Mouse (Mus musculus): ENCODE results near the gene Kank1.

Kank1 gene

DNA sequence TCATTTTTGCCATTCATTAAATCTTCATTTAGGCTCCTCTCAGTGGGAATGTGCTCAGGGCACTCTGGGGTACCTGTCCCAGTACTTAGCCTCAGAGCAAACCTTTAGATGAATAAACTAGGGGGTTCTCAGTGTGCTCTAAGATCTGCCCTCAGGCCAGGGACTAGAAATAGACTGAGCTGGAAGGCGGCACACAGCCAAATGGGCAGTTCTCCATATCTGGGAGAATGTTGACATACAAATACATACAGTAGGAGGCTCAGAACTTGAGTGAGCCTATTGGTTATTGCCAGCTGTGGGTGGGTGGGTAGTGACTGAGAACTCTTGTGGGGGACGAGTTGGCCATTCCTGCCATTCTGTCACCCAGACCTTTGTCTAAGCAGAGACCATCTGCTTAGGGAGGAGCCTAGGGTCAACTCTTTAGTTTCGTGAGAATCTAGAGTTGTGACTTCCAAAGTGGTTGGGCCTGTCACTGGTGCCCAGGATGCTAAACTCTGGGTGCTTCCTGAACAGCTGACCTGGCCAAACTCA, 14.9 kb downstream of the Kank1 start:
- DNase-seq (ENCODE audit: low spot score in 2 of 2), result no peak

DNA sequence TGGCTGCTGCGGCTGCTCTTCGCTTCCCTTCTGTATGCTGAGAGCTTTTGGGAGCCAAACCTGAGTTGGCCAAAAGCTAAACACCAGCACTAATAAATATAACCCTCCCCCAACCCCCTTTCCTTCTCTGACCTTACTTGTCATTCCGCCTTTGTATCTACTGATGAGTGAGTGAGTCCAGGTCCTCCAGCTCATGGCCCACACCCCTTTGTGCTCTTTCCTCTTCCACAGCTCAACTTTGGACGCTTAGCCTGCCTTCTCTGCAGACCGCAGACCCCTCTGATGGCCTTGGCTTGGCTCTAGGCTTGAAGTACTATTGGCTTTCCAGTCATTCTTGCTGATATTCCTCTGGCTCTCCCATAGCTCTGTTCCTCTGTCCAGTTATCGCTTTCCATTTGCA, 16.4 kb downstream of the Kank1 start:
- no peak for DNase-seq (ENCODE audit: low spot score in 2 of 2)

DNA sequence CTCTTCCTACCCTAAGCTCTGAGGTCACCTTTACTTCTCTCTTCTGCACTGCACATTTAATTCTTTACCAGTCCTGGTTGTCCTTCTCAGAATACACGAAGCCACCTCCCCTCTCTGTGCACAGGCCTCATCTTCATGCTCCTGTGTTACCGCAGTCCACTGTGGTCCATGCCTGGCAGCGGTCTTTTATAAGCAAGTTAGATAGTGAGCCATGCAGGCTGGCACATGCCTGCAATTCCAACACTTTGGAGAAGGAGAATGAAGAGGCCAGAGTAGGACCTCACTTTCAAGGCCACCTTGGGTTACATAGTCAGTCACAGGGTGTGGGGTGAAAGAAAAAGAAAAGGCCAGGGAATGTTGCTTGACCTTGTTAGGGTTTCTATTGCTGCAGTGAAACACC, 16.9 kb downstream of the Kank1 start:
- no peak for DNase-seq (ENCODE audit: low spot score in 2 of 2)

DNA sequence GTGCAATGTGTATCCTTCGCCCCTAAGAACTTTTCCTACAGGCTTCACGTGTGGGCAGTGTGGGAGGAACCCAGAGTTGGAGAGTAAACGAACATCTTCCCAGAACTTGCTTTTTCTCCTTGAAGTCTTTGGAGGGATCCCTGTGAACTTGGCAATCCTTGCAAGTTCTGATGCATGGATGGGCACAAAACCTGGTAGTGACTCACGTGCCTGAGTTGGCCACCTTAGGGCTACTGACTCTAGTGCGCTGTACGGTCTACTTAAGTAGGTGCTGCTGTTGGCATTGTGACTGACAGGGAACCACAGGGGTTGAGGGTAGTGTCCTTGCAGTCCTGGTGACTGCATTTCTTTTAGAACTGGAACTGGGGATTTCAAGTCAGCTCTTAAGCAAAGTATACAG, 21.5 kb downstream of the Kank1 start:
- DNase-seq (ENCODE audit: low spot score in 2 of 2), result no peak

DNA sequence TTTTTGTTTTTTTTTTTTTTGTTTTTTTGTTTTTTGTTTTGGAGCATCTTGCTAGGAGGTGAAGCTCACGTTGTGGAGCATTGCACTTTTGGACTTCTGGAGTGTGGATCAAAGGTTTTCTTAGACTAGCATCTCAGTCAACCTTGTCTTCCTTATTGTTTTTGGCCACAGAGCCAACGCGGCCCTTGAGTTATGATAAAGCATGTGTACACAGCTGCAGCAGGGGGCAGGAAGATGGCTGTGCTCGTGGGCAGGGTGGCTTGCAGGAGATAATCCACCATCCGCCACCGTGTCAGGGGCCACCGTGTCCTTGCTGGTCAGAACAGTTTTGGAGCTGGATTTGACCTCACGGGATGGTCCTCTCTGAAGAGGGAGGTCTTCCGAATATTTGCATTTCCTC, 29.4 kb downstream of the Kank1 start:
- DNase-seq (ENCODE audit: low spot score in 2 of 2), result no peak

DNA sequence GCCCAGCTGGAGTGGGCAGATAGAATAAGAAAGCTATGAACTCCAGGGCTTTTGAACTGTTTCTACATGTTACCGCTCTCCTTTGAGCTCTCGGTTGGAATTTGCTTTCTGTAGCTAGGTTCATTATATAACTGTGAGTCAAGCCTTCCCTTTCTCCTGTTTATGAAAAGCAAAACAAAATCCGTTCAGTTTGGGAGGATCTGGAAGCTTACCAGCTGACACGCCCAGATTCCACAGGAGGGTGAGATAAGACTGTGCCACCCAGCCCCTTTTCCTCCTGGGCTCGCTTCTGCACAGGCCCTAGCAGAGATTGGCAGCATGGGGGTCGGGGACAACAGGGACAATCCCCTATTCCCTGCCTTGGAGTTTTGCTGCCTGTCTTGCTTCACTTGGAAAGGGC, 30.5 kb downstream of the Kank1 start:
- DNase-seq (ENCODE audit: low spot score in 2 of 2), result peak; percentile 17 to 18

DNA sequence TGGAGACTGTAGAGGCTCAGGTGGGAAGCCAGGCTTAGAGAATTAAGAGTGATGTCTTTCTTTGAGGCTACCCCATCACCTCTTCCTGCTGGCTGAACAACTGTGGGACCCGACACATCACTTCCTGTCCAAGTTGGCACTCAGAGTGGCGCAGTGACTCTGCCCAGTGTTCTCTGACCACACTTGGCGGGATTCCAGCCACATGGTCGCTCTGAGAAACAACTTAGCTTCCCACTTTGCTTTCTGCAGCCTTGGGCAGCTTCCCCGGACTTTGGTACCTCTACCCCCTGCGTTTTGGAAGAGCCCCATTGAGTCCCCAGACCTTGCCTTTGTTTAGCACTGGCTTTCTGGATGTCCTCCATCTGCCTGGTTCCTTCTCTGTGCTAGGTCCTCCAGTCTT, 31.8 kb downstream of the Kank1 start:
- DNase-seq (ENCODE audit: low spot score in 2 of 2), result peak; percentile 56 to 73

DNA sequence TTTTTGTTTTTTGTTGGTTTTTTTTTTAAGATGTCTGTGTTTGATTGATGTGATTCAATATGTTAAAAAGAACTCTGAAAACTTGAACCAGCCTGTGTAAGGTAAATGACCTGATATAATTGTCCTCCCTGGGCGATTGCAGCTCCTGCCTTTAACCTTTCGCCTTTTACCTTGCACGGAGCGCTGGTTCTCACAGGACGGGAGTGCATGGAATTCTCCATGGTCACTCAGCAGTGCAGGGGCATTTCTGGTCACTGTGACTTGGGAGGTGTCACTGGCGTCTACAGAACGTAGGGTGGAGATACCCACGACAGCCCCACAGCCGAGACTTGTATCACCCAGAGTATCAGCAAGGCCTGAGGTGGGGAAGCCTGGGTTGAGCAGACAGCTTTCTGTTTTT, 34.8 kb downstream of the Kank1 start:
- no peak for DNase-seq (ENCODE audit: low spot score in 2 of 2)

DNA sequence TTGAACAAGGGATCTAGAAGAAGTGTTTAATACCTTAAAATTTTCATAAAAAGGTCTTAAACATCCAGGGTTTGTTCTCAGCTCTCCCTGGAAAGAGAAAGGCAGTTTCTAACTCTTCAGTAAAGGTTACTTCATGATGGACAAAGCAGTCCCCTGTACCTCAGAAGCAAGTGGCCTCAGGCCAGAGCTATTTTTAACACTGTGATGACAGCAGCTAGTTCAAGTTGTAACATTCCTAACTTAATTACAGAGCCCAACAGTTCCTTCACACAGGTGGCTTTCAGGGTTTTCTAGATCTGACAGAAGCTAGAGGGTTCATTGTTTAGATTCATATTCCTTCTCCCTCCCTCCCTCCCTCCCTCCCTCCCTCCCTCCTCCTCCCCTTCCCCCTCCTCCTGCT, 36.4 kb downstream of the Kank1 start:
- no peak for DNase-seq (ENCODE audit: low spot score in 2 of 2)

DNA sequence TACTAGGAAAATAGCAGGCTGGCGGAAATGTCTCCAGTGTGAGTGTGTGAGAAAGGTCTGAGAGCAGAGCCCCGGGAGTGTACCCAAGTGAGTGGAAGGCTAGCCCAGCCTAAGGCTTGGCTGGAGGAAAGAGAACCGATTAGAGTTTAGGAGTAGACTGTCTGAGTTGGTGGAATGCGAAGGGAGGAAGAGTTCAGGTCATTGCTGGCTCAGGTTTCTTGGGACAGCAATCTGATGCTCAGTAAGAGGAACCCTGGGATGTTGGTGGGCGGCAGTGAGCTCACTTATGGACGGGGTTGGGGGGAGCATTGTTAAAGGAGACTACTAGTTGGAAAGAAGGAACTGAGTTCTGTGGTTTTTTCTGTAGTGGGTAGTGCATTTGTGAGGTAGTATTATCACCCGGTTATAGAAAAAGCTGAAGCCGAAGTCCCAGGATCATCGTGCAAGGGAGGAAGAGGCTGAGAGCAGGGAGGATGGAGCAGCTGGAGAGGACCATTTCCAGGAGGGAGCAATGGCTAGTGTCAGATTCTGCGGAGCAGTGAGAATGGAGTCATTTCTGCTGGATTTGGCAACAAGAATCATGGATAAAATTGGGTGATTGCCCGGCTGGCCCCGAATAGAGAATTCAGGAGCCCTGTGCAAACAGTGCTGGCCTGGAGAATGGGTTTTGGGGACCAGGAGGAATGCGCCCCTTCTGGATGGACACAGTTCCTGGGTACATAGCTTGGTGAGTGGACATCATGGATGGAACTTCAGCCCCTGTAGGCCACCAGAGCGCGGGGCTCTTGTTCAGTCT, 40.0 kb downstream of the Kank1 start:
- DNase-seq (ENCODE audit: low spot score in 2 of 2), result no peak

DNA sequence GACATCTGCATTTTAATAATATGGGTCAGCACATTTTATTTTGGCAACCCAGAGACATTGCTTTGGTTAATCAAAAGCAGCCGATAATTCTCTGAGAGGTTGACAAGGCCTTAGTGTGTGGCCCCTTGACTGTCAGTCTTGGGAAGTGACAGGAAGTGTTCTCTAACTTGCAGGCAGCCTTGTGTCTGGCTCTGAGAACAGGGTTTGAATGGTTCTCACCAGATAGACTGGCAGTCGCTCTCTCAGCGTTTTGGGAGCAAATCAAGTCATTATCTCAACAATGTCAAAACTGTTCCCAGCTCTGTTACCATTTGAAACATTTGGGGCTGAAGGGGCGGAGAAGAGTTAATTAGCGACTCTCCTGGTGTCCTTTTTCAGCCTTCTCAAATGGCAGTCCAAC, 41.0 kb downstream of the Kank1 start:
- no peak for DNase-seq (ENCODE audit: low spot score in 2 of 2)

DNA sequence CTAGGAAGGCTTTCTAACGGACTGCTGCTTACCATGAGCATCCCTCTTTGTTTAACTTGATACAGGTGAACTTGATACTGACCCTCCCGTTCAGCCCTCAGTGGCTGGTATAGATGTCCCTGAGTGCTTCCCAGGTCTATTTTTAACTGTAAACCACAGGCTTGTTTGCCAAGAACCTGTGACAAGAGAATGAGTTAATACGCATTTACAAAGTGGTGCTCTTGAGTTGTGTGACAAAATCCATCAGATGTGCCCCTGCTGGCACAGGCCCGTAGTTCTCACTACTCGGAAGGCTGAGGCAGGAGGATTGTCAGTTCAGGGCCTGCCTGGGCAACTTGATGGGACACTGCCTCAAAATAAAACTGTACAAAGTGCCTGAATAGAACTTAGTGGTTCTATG, 42.8 kb downstream of the Kank1 start:
- no peak for DNase-seq (ENCODE audit: low spot score in 2 of 2)

DNA sequence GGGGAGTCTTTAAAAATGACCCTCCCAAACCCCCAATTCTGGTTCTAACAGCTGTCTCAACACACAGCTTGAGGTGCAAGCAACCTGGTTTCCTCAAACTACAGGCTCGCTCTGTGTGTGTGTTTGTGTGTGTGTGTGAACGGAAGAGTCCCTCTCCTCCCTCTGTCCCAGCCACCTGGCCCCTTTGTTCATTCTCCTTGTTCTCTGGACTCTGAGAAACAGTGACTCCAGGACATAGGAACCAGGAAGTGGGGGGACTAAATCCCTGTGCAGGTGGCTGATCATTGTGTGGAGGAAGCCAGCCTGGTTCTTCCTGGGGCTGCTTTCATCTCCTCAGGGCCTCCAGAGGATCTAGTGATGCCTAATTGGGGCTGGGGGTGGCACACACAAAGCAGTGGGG, 46.9 kb downstream of the Kank1 start:
- DNase-seq (ENCODE audit: low spot score in 2 of 2), result no peak

DNA sequence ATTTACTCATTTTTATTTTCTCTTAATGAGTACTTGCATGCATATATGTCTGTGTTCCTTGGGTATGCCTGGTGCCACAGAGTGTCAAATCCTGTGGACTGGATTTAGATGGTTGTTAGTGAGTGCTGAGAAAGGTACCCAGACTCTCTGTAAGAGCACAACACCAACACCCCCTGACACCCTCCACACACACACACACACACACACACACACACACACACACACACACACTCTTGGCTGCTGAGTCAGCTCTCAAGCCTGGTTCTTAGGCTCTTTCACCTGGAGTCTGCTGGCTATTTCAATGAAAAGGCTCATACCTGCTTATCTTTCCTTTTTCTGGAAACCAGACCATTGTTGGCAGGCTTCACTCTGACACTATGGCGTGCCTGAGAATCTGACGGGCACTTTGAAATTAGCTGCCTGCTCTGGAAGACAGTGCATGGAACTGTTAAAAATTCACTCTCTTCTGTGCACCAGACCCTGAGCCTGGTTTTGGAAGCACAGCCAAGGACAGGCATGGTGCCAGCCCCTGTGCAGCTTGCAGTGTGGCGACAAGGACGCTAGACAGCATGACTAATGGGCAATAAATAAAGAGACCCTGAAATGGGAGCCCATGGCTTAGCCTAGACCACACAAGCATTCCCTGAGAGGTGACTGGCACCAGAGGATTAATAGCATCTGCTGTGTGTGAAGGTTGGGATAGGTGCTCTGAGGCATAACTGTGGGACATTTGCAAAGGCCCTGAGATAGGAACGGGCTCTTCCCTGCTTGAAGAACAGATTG, 49.2 kb downstream of the Kank1 start:
- DNase-seq (ENCODE audit: low spot score in 2 of 2), result peak; percentile 14 to 52

DNA sequence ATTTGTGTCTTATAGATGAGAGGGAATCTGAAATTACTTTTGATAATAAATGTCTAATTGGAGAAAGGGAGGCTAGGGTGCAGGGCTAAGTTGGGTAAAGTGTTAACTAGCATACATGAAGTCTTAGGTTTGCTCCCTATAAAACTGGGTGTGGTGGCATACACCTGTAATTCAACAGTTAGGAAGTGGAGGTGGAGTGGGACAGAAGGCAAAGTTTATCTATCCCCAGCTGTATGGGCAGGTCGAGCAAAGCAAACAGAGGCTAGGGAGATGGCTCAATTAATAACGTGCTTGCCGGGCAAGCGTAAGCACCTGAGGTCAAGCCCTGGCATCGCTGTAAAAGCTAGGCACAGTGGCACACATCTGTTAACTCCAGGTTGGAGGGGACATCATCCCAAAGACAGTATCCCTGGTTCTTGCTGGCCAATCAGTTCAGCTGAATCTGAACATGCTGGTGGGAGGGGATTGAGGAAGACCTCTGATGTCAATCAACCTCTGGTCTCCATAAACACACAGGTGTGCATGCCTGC, 54.3 kb downstream of the Kank1 start:
- no peak for DNase-seq (ENCODE audit: low spot score in 2 of 2)

DNA sequence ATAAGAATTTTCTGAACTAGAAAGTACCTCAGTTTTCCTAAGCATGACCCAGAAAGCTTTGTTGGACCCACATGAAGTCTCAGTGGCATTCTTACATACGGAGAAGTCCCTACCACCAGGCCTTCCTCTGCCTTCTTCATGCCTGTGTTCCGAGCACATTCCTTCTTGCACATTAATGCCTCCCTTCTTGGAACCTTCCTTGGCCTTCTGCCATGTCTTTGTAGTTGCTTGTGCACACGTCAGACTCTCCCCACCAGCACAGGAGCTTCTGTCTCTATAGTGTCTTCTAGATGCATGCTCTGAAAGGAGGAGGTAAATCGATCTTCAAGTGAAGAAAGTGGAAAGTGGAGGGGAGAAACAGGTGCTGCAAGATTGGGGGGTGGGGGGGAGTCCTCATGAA, 58.4 kb downstream of the Kank1 start:
- DNase-seq (ENCODE audit: low spot score in 2 of 2), result no peak

DNA sequence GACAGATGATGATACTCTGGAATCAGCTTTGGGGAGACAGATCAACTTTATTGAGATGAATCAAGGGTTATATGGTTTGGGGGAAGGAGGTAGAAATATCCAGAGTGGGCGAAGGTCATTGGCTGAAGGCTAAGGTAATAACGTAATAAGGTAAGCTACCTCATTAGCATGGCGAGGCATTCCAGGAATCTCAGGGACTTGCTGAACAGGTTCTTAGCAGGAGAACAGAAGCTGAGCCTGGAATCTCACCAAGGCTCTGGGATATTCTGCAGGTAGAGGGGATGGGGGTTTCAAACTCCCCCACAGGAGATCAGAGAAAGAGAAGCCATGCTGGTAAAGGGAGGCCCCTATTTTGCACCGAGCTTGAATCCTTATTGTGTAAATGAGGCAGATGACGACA, 60.5 kb downstream of the Kank1 start:
- no peak for DNase-seq (ENCODE audit: low spot score in 2 of 2)

DNA sequence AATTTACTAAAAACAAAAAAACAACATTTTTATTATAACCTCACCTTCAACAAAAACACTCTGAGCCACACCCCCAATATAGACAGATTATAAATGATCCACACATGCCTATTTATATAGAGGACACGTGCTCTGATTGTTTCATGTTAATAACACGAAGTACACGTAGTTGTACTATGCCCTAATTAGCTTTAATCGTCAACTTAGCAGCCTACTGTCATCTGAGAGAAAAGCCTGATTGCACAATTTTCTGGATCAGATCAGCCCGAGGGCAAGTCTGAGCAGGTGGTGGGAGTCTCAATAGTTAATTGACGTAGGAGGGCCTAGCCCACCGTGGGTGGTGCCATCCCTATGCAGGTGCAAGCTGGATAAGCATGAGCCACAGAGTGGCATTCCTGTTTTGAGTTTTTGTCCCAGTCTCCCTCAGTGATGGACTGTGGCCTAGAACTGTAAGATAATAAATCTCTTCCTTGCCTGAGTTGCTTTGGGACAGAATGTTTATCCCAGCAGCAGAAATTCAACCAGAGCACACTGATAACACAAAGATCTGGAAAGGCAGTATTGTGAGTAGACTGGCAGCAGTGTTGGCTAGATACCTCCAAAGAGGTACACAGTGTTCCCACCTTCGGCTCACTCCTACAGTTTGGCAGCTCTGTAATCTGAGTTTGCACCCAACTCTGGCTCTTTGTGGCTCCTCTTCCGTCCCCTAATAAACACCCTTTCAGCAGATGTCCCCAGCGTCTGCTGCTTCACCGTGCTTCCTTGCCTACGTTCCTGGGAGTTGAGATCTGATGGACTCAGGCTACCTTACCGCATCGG, 63.3 kb downstream of the Kank1 start:
- no peak for DNase-seq (ENCODE audit: low spot score in 2 of 2)

DNA sequence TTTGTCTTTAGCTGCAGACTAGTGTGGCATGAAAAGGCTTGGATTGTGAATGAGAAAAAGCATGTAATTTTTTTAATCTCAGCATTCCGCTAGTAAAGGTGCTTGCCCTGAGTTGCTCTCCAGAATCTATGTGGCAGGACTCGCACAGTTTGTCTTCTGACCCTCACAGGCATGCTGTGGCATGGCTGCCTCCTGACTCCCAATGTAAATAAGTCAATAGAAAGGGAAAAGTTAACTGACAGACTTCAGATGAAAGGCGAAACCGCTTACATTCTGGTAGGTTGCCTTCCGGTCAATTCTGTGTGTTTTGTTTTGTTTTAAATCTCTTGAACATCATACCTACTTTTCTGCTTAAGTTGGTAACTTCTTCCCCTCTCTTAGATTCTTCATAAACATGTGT, 64.4 kb downstream of the Kank1 start:
- DNase-seq (ENCODE audit: low spot score in 2 of 2), result no peak

DNA sequence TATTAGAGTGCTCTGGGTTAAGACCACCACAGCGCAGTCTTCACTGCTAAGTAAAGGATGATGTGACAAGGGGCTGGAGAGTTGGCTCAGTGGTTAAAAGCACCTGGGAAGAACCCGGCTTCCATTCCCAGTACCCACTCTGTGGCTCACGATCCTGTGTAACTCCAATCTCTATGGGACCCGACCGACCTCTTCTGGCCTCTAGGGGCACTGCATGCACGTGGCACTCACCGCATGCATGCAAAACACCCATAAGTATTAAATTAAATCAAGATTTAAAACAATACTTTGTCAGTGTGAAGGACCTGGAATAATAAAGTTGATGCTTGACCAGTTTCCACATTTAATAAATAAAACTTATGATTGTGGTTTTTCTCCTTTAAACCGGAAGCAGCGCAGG, 69.5 kb downstream of the Kank1 start:
- no peak for DNase-seq (ENCODE audit: low spot score in 2 of 2)

DNA sequence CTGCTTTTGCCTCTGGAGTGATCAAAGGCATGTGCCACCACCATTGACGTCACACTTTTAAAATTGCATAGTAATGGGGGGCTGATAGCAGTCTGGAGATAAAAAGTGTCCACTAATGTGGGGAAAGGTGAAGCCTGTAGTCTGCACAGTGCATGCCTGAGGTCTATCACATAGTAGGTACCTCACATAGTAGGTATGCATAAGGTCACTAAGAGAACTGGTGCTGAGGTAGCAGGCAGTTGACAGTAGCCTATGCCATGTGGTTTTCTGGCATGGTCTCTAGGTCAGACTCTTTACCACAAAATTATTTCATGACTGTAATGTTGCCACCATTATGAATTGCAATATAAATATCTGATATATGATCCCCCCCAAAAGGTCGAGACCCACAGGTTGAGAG, 71.4 kb downstream of the Kank1 start:
- no peak for DNase-seq (ENCODE audit: low spot score in 2 of 2)

DNA sequence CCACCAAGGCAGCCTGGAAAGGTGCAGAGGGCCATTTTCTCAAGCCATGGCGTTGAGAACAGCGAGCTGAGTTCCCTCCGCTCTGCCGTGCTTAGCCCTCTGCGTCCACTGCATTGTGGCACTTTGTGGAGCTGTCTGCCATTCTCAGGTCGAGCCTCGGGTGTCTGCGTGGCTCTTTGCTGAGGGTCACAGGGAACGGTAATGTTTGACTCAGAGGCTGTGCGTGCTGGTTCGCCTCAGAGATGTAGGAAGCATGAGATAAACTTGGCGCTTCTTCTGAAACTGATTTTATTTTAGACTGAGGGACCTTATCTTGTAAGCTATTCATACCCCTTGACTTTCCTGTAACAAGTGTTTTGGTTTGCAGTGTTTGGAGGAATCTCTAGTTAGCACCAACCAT, 72.0 kb downstream of the Kank1 start:
- DNase-seq (ENCODE audit: low spot score in 2 of 2), result no peak
